Mouse (Mus musculus): ENCODE results near the gene Olfr148. TPM values are rescaled to one million over a fixed set of nuclear protein-coding genes. Genes with fewer than 3 reads are reported as not detected.

Olfr148 gene
- polyA plus RNA-seq, 1 experiment from 2014 or later: not detected

DNA sequence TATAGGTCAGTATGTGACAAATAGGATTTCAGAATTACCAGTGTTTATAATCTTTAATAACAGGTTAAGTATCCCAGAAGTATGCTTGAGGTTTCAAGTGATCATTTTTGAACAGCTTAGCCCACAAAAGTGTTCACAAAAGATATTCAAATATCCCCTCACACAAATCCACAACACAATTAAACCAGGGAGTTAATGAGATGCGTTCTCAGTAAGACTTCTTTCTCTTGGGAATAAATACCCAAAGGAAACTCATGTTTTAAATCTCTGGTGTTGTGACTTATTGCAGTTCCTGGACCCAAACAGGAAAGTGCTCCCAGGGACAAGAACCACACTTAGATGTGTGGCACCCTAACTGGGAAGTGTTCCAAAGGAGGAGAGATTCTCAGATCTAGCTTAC lies 10.6 kb downstream of the Olfr148 start, which contains the start of gene Olfr960:
Gene Olfr960, plus strand, starts transcription at position 301 of the 400 bp plus-strand sequence.
- no peak within 1 kb of the TSS for H3K4me3 ChIP-seq (ENCODE audit: low read depth, low read length)
- no peaks in the 10 kb centered on the region for H3K9me3 ChIP-seq (ENCODE audit: control insufficient read depth, low read length)
- no peak for DNase-seq (ENCODE audit: low spot score)
- no peaks in the 10 kb centered on the region for H3K4me1 ChIP-seq (ENCODE audit: control insufficient read depth, insufficient read depth, low read length)
- WGBS: 81% methylated on average over 1 of the region's 1 CpGs
- H3K4me2 ChIP-seq (ENCODE audit: low read depth, severe bottlenecking): no peak within 1 kb of the TSS
- no peak within 1 kb of the TSS for H3K9ac ChIP-seq (ENCODE audit: low read length)
- no peak for ATAC-seq (ENCODE audit: insufficient number of reproducible peaks, low FRiP score, low TSS enrichment, low read depth)
- H3K27me3 ChIP-seq (ENCODE audit: control insufficient read depth, insufficient read depth, low read length): no peaks in the 10 kb centered on the region
- H3K36me3 ChIP-seq (ENCODE audit: control insufficient read depth, insufficient read depth, low read length): no peaks in the 10 kb centered on the region
- H3K27ac ChIP-seq (replicated peaks; ENCODE audit: low read depth, low read length): no peak within 1 kb of the TSS

DNA sequence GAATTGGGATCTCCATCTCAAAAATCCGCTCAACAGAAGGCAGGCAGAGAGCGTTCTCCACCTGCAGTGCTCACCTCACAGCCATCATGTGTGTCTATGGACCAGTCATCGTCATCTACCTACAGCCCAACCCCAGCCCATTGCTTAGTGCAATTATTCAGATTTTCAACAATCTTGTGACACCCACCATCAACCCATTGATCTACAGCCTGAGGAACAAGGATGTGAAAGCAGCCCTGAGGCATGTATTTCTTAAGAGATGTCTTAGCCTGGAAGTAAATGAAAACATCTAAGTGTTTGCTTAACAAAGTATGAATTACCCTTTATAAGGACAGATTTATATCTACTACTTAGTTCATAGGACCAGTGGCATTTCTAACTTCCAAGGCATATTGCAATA lies 13.3 kb downstream of the Olfr148 start:
- 90% methylated on average over 3 of the region's 3 CpGs for WGBS
- H3K27me3 ChIP-seq (ENCODE audit: control insufficient read depth, insufficient read depth, low read length): no peaks in the 10 kb centered on the region
- H3K9me3 ChIP-seq (ENCODE audit: control insufficient read depth, low read length): no peaks in the 10 kb centered on the region
- no peak overlapping the region for H3K4me3 ChIP-seq (ENCODE audit: low read depth, low read length)
- no peak overlapping the region for H3K9ac ChIP-seq (ENCODE audit: low read length)
- H3K36me3 ChIP-seq (ENCODE audit: control insufficient read depth, insufficient read depth, low read length): no peaks in the 10 kb centered on the region
- ATAC-seq (ENCODE audit: insufficient number of reproducible peaks, low FRiP score, low TSS enrichment, low read depth) (no peak), DNase-seq (ENCODE audit: low spot score) (no peak)
- H3K4me1 ChIP-seq (ENCODE audit: control insufficient read depth, insufficient read depth, low read length): no peaks in the 10 kb centered on the region
- no peak overlapping the region for H3K27ac ChIP-seq (replicated peaks; ENCODE audit: low read depth, low read length)
- no peak overlapping the region for H3K4me2 ChIP-seq (ENCODE audit: low read depth, severe bottlenecking)

DNA sequence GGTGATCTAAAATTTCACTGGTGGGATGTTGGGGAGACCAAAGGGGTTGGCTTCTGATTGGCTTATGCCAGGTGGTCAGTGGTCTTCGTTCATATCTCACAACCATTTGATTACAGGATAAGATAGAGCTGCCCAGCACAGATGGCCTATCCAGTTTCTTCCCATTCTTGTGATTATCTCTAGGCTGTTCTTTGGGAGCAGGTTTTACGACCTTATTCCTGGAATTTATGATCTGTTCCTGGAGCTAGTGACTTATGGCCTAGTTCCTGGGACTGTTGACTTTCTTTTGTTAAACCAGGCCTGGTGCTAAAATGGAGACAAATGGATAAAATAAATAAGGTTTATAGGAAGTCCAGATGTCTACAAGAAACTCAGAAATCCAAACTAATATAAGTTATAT lies 14.3 kb downstream of the Olfr148 start:
- H3K36me3 ChIP-seq (ENCODE audit: control insufficient read depth, insufficient read depth, low read length): no peaks in the 10 kb centered on the region
- H3K27me3 ChIP-seq (ENCODE audit: control insufficient read depth, insufficient read depth, low read length): no peaks in the 10 kb centered on the region
- H3K4me3 ChIP-seq (ENCODE audit: low read depth, low read length): no peak overlapping the region
- no peaks in the 10 kb centered on the region for H3K9me3 ChIP-seq (ENCODE audit: control insufficient read depth, low read length)
- DNase-seq (ENCODE audit: low spot score) (no peak), ATAC-seq (ENCODE audit: insufficient number of reproducible peaks, low FRiP score, low TSS enrichment, low read depth) (no peak)
- H3K4me2 ChIP-seq (ENCODE audit: low read depth, severe bottlenecking): no peak overlapping the region
- H3K9ac ChIP-seq (ENCODE audit: low read length): no peak overlapping the region
- H3K27ac ChIP-seq (replicated peaks; ENCODE audit: low read depth, low read length): no peak overlapping the region
- 61% methylated on average over 2 of the region's 2 CpGs for WGBS
- no peaks in the 10 kb centered on the region for H3K4me1 ChIP-seq (ENCODE audit: control insufficient read depth, insufficient read depth, low read length)

DNA sequence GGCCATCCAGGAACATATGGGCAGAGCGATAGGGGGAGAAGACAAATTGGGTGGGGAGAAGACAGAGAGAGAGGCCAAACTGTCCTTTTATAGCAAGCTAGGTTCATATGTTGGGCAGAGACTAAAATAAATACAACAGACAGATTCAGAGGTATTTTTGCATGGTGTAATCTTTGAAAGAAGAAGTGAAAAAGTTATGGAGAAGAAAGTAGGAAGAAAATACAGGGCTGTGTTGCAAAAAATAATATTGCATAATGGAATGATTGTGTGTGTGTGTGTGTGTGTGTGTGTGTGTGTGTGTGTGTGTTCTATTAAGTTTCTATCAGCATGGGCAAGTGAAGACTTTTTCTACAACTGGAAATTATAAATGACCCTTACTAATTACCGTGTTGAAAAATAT lies 18.6 kb downstream of the Olfr148 start:
- no peak overlapping the region for H3K9ac ChIP-seq (ENCODE audit: low read length)
- no peaks in the 10 kb centered on the region for H3K4me1 ChIP-seq (ENCODE audit: control insufficient read depth, insufficient read depth, low read length)
- no peak overlapping the region for H3K4me3 ChIP-seq (ENCODE audit: low read depth, low read length)
- WGBS: 83% methylated on average over 2 of the region's 2 CpGs
- no peak for ATAC-seq (ENCODE audit: insufficient number of reproducible peaks, low FRiP score, low TSS enrichment, low read depth)
- H3K9me3 ChIP-seq (ENCODE audit: control insufficient read depth, low read length): no peaks in the 10 kb centered on the region
- H3K27ac ChIP-seq (replicated peaks; ENCODE audit: low read depth, low read length): no peak overlapping the region
- no peak for DNase-seq (ENCODE audit: low spot score)
- no peaks in the 10 kb centered on the region for H3K27me3 ChIP-seq (ENCODE audit: control insufficient read depth, insufficient read depth, low read length)
- H3K4me2 ChIP-seq (ENCODE audit: low read depth, severe bottlenecking): no peak overlapping the region
- H3K36me3 ChIP-seq (ENCODE audit: control insufficient read depth, insufficient read depth, low read length): no peaks in the 10 kb centered on the region

DNA sequence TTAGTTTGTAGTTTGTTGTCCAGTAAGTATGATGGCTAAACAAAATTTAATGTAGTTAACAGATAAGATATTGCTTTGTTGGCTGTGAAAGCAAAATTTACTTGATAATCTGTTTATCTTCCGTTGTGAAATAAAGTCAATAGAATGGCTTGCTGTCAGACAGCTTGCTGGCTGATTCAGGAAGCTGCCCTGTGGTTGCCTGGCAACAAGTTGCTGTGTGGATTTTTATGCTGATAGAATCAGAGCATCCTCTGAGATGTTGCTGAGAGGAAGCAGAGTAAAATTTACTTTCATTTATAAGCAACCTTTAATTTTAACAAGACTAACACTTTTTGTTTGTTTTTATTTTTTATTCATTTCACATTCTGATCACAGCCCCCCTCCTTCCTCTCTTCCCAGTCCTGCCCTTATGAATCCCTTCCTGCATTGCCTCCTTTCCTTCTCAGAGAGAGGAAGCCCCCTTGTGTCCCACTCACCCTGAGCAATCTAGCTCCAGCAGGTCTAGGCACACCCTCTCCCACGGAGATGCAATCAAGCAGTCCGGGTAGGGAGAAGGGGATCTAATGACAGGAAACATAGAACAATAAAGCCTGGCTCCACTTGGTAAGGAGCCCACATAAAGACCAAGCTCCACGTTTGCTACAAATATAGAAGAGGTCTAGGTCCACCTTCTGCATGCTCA lies 23.6 kb downstream of the Olfr148 start:
- DNase-seq (ENCODE audit: low spot score) (no peak), ATAC-seq (ENCODE audit: insufficient number of reproducible peaks, low FRiP score, low TSS enrichment, low read depth) (no peak)
- H3K4me1 ChIP-seq (ENCODE audit: control insufficient read depth, insufficient read depth, low read length): no peaks in the 10 kb centered on the region
- no peak overlapping the region for H3K4me3 ChIP-seq (ENCODE audit: low read depth, low read length)
- no peaks in the 10 kb centered on the region for H3K27me3 ChIP-seq (ENCODE audit: control insufficient read depth, insufficient read depth, low read length)
- no peak overlapping the region for H3K4me2 ChIP-seq (ENCODE audit: low read depth, severe bottlenecking)
- no peaks in the 10 kb centered on the region for H3K9me3 ChIP-seq (ENCODE audit: control insufficient read depth, low read length)
- H3K9ac ChIP-seq (ENCODE audit: low read length): no peak overlapping the region
- 40% methylated on average over 4 of the region's 4 CpGs for WGBS
- no peak overlapping the region for H3K27ac ChIP-seq (replicated peaks; ENCODE audit: low read depth, low read length)
- no peaks in the 10 kb centered on the region for H3K36me3 ChIP-seq (ENCODE audit: control insufficient read depth, insufficient read depth, low read length)

DNA sequence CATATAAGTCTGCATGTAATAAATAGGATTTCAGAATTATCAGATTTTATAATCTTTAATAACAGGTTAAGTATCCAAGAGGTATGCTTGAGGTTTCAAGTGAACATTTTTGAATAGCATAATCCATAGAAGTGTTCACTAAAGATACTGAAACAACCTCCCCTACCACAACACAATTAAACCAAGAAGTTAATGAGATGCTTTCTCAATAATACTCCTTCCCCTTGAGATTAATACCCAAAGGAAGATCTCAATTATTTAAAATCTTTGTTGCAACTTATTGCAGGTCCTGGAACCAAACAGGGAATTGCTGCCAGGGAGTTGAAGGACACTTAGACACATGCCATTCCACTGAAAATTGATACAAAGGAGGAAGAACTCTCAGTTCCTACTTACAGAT lies 34.3 kb downstream of the Olfr148 start, which contains the start of gene Olfr961:
Gene Olfr961, plus strand, starts transcription at position 301 of the 400 bp plus-strand sequence.
- Histone ChIP-seq H3K9me3 (ENCODE audit: control insufficient read depth, low read length) (no peaks in the 10 kb centered on the region), H3K4me3 (ENCODE audit: low read depth, low read length) (no peak within 1 kb of the TSS), H3K27me3 (ENCODE audit: control insufficient read depth, insufficient read depth, low read length) (no peaks in the 10 kb centered on the region), H3K4me1 (ENCODE audit: control insufficient read depth, insufficient read depth, low read length) (no peaks in the 10 kb centered on the region), H3K27ac (replicated peaks; ENCODE audit: low read depth, low read length) (no peak within 1 kb of the TSS), H3K9ac (ENCODE audit: low read length) (no peak within 1 kb of the TSS), H3K4me2 (ENCODE audit: low read depth, severe bottlenecking) (no peak within 1 kb of the TSS), H3K36me3 (ENCODE audit: control insufficient read depth, insufficient read depth, low read length) (no peaks in the 10 kb centered on the region)
- DNase-seq (ENCODE audit: low spot score) (no peak), ATAC-seq (ENCODE audit: insufficient number of reproducible peaks, low FRiP score, low TSS enrichment, low read depth) (no peak)

DNA sequence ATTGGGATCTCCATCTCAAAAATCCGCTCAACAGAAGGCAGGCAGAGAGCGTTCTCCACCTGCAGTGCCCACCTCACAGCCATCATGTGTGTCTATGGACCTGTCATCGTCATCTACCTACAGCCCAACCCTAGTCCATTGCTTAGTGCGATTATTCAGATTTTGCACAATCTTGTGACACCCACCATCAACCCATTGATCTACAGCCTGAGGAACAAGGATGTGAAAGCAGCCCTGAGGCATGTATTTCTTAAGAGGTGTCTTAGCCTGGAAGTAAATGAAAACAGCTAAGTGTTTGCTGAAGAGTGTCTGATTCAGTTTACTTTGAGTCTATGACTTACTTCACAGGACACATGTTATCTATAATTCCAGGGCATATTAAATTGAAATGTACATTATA lies 36.9 kb downstream of the Olfr148 start:
- no peak for ATAC-seq (ENCODE audit: insufficient number of reproducible peaks, low FRiP score, low TSS enrichment, low read depth)

DNA sequence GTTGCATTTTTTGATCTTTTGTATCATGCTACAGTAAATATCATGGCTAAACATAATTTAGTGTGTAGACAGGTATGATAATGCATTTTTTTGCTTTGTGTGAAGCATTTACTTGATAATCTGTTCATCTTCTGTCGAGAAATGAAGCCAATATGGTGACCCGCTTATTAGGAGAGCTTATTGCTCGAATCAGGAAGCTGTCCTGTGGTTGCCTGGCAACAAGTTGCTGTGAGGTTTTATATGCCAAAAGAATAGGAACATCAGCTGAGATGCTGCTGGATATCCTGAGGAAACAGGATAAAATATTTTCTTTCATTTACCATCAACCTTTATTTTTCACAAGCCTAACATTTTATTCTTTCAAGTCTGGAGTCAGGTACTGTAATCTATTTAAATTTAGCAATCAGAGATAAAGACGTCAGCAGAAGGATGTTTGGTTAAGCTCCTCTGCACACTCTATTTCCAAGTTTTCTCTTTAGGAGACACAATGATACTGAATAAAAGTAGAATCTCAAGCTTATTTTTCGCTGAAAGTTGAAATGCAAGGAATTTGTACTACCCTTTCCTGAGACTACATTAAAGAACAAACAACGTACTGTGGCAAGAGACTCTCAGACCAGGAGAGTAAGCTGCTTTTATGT lies 44.4 kb downstream of the Olfr148 start:
- ATAC-seq (ENCODE audit: insufficient number of reproducible peaks, low FRiP score, low TSS enrichment, low read depth) (no peak), DNase-seq (ENCODE audit: low spot score) (no peak)
- H3K4me1 ChIP-seq (ENCODE audit: control insufficient read depth, insufficient read depth, low read length): no peaks in the 10 kb centered on the region
- no peak overlapping the region for H3K4me2 ChIP-seq (ENCODE audit: low read depth, severe bottlenecking)
- H3K4me3 ChIP-seq (ENCODE audit: low read depth, low read length): no peak overlapping the region
- H3K27me3 ChIP-seq (ENCODE audit: control insufficient read depth, insufficient read depth, low read length): no peaks in the 10 kb centered on the region
- no peak overlapping the region for H3K27ac ChIP-seq (replicated peaks; ENCODE audit: low read depth, low read length)
- no peak overlapping the region for H3K9ac ChIP-seq (ENCODE audit: low read length)
- H3K36me3 ChIP-seq (ENCODE audit: control insufficient read depth, insufficient read depth, low read length): no peaks in the 10 kb centered on the region
- no peaks in the 10 kb centered on the region for H3K9me3 ChIP-seq (ENCODE audit: control insufficient read depth, low read length)
- 81% methylated on average over 6 of the region's 6 CpGs for WGBS

More for the DNA sequence above, 36.9 kb downstream of the Olfr148 start:
- no peaks in the 10 kb centered on the region for H3K36me3 ChIP-seq (ENCODE audit: control insufficient read depth, insufficient read depth, low read length)
- WGBS: 81% methylated on average over 4 of the region's 4 CpGs
- no peaks in the 10 kb centered on the region for H3K27me3 ChIP-seq (ENCODE audit: control insufficient read depth, insufficient read depth, low read length)
- H3K9ac ChIP-seq (ENCODE audit: low read length): no peak overlapping the region
- no peak overlapping the region for H3K4me2 ChIP-seq (ENCODE audit: low read depth, severe bottlenecking)
- no peaks in the 10 kb centered on the region for H3K4me1 ChIP-seq (ENCODE audit: control insufficient read depth, insufficient read depth, low read length)
- no peak for DNase-seq (ENCODE audit: low spot score)
- H3K27ac ChIP-seq (replicated peaks; ENCODE audit: low read depth, low read length): no peak overlapping the region
- no peaks in the 10 kb centered on the region for H3K9me3 ChIP-seq (ENCODE audit: control insufficient read depth, low read length)
- no peak overlapping the region for H3K4me3 ChIP-seq (ENCODE audit: low read depth, low read length)
